Mouse (Mus musculus): ENCODE measurements around the gene Srp68. TPM values are rescaled to one million over a fixed set of nuclear protein-coding genes. Genes with fewer than 3 reads are reported as not detected.

The Srp68 gene
- polyA plus RNA-seq, 1 experiment from 2014 or later, result 64.4 TPM

GRCm38 (mm10) chr11:116196336-116196735 lies 77.7 kb downstream of the Srp68 start:
- H3K9me3 ChIP-seq, result no peaks in the 10 kb centered on the region
- no peak overlapping the region for H3K27ac ChIP-seq (replicated peaks)
- H3K4me1 ChIP-seq (replicated peaks), result peaks cover 42% of the 10 kb centered on the region
- 91% methylated on average over 3 of the region's 3 CpGs for WGBS
- no peak overlapping the region for H3K4me2 ChIP-seq
- H3K9ac ChIP-seq, result no peak overlapping the region
- peaks cover 28% of the 10 kb centered on the region for H3K36me3 ChIP-seq
- no peak for ATAC-seq (ENCODE audit: low read depth)
- H3K4me3 ChIP-seq, result no peak overlapping the region
- no peaks in the 10 kb centered on the region for H3K27me3 ChIP-seq

- ATAC-seq (ENCODE audit: low read depth), result no peak
- Histone ChIP-seq H3K36me3 (peaks cover 37% of the 10 kb centered on the region), H3K9ac (no peak overlapping the region), H3K4me3 (no peak overlapping the region), H3K27me3 (no peaks in the 10 kb centered on the region), H3K27ac (replicated peaks) (no peak overlapping the region), H3K4me2 (no peak overlapping the region), H3K4me1 (replicated peaks) (peaks cover 42% of the 10 kb centered on the region), H3K9me3 (no peaks in the 10 kb centered on the region)
- WGBS, result 73% methylated on average over 5 of the region's 5 CpGs
These were observed 78.8 kb downstream of the Srp68 start for GRCm38 (mm10) chr11:116195252-116195651.

Other genes starting within 250 kb of the Srp68 start
- gene H3f3b, start 246.3 kb downstream of the Srp68 start, polyA plus RNA-seq (2015; fragmentation: Nextera tagmentation; extraction: Ambion mirVana), result 2,165 and 2,421 TPM in 2 replicates
- 32.4 and 33.1 TPM in 2 replicates for gene Unk, start 243.9 kb downstream of the Srp68 start, polyA plus RNA-seq (2015; fragmentation: Nextera tagmentation; extraction: Ambion mirVana)
- 0.70 and 1.3 TPM in 2 replicates for gene Unc13d, start 196.3 kb downstream of the Srp68 start, polyA plus RNA-seq (2015; fragmentation: Nextera tagmentation; extraction: Ambion mirVana)
- gene Wbp2, start 187.2 kb downstream of the Srp68 start, polyA plus RNA-seq (2015; fragmentation: Nextera tagmentation; extraction: Ambion mirVana), result 136 and 153 TPM in 2 replicates
- gene Trim47, start 147.0 kb downstream of the Srp68 start, polyA plus RNA-seq (2015; fragmentation: Nextera tagmentation; extraction: Ambion mirVana), result 4.3 and 5.5 TPM in 2 replicates
- 2.7 and 3.7 TPM in 2 replicates for gene Trim65, start 143.1 kb downstream of the Srp68 start, polyA plus RNA-seq (2015; fragmentation: Nextera tagmentation; extraction: Ambion mirVana)
- 69.1 and 78.3 TPM in 2 replicates for gene Mrpl38, start 135.3 kb downstream of the Srp68 start, polyA plus RNA-seq (2015; fragmentation: Nextera tagmentation; extraction: Ambion mirVana)
- gene Fbf1, start 106.1 kb downstream of the Srp68 start, polyA plus RNA-seq (2015; fragmentation: Nextera tagmentation; extraction: Ambion mirVana), result 52.5 and 58.5 TPM in 2 replicates
- gene Ten1, start 75.4 kb downstream of the Srp68 start, polyA plus RNA-seq (2015; fragmentation: Nextera tagmentation; extraction: Ambion mirVana), result 75.2 and 83.0 TPM in 2 replicates
- gene Acox1, start 75.2 kb downstream of the Srp68 start, polyA plus RNA-seq (2015; fragmentation: Nextera tagmentation; extraction: Ambion mirVana), result 53.5 and 55.9 TPM in 2 replicates
- 0.59 and 0.73 TPM in 2 replicates for gene Evpl, start 36.1 kb downstream of the Srp68 start, polyA plus RNA-seq (2015; fragmentation: Nextera tagmentation; extraction: Ambion mirVana)
- gene Galr2, start 6.7 kb upstream of the Srp68 start, polyA plus RNA-seq (2015; fragmentation: Nextera tagmentation; extraction: Ambion mirVana), result 1.1 and 1.2 TPM in 2 replicates
- 81.5 and 88.7 TPM in 2 replicates for gene Exoc7, start 33.0 kb upstream of the Srp68 start, polyA plus RNA-seq (2015; fragmentation: Nextera tagmentation; extraction: Ambion mirVana)
- gene Foxj1, start 61.2 kb upstream of the Srp68 start, polyA plus RNA-seq (2015; fragmentation: Nextera tagmentation; extraction: Ambion mirVana), result 7.8 and 8.1 TPM in 2 replicates
- 64.8 and 72.0 TPM in 2 replicates for gene Rnf157, start 138.8 kb upstream of the Srp68 start, polyA plus RNA-seq (2015; fragmentation: Nextera tagmentation; extraction: Ambion mirVana)
- gene Ubald2, start 159.9 kb upstream of the Srp68 start, polyA plus RNA-seq (2015; fragmentation: Nextera tagmentation; extraction: Ambion mirVana), result 40.7 and 55.0 TPM in 2 replicates
- not detected in 2 replicates for gene Qrich2, start 192.0 kb upstream of the Srp68 start, polyA plus RNA-seq (2015; fragmentation: Nextera tagmentation; extraction: Ambion mirVana)
- gene Prpsap1, start 220.0 kb upstream of the Srp68 start, polyA plus RNA-seq (2015; fragmentation: Nextera tagmentation; extraction: Ambion mirVana), result 177 and 178 TPM in 2 replicates

Measured in neural tube, embryonic 13.5 days (tissue).